Mouse (Mus musculus): ENCODE measurements around the gene Scrt2. TPM values are rescaled to one million over a fixed set of nuclear protein-coding genes. Genes with fewer than 3 reads are reported as not detected.

The Scrt2 gene
- polyA plus RNA-seq, 1 experiment from 2014 or later: not detected

GRCm38 (mm10) chr2:152077337-152077736 lies 4.0 kb upstream of the Scrt2 start:
- H3K27me3 ChIP-seq (ENCODE audit: control insufficient read depth, insufficient read depth, low read length): peaks cover 65% of the 10 kb centered on the region
- no peak for ATAC-seq (replicated peaks; ENCODE audit: extremely low read depth, insufficient read depth, low FRiP score)

GRCm38 (mm10) chr2:152081641-152082448 lies 516 bp downstream of the Scrt2 start:
- WGBS: 1% methylated on average over 63 of the region's 81 CpGs
- peak; percentile 80 for ATAC-seq (replicated peaks; ENCODE audit: extremely low read depth, insufficient read depth, low FRiP score)
- no peak overlapping the region for H3K9ac ChIP-seq (ENCODE audit: low read length)

More at GRCm38 (mm10) chr2:152077337-152077736, 4.0 kb upstream of the Scrt2 start:
- H3K36me3 ChIP-seq (ENCODE audit: control insufficient read depth, insufficient read depth): no peaks in the 10 kb centered on the region
- no peak overlapping the region for H3K9ac ChIP-seq (ENCODE audit: low read length)
- no peak overlapping the region for H3K4me3 ChIP-seq (ENCODE audit: low read length)
- WGBS: 67% methylated on average over 3 of the region's 3 CpGs
- H3K4me2 ChIP-seq (ENCODE audit: low read depth, low read length): no peak overlapping the region
- H3K27ac ChIP-seq (ENCODE audit: low read length): no peak overlapping the region
- H3K9me3 ChIP-seq (replicated peaks; ENCODE audit: control insufficient read depth, low read length): no peaks in the 10 kb centered on the region
- peaks cover 8% of the 10 kb centered on the region for H3K4me1 ChIP-seq (ENCODE audit: control insufficient read depth, insufficient read depth, low read length)

GRCm38 (mm10) chr2:152082456-152083285 lies 1.3 kb downstream of the Scrt2 start:
- H3K4me2 ChIP-seq (ENCODE audit: low read depth, low read length): no peak overlapping the region
- H3K9ac ChIP-seq (ENCODE audit: low read length): no peak overlapping the region
- ATAC-seq (replicated peaks; ENCODE audit: extremely low read depth, insufficient read depth, low FRiP score): no peak
- WGBS: 10% methylated on average over 7 of the region's 7 CpGs
- H3K4me3 ChIP-seq (ENCODE audit: low read length): no peak overlapping the region; the same call in 1 of the 2 replicates
- H3K4me1 ChIP-seq (ENCODE audit: control insufficient read depth, insufficient read depth, low read length): peaks cover 17% of the 10 kb centered on the region
- H3K36me3 ChIP-seq (ENCODE audit: control insufficient read depth, insufficient read depth): no peaks in the 10 kb centered on the region
- no peaks in the 10 kb centered on the region for H3K9me3 ChIP-seq (replicated peaks; ENCODE audit: control insufficient read depth, low read length)
- peaks cover 69% of the 10 kb centered on the region for H3K27me3 ChIP-seq (ENCODE audit: control insufficient read depth, insufficient read depth, low read length)
- no peak overlapping the region for H3K27ac ChIP-seq (ENCODE audit: low read length)

More at GRCm38 (mm10) chr2:152081641-152082448, 516 bp downstream of the Scrt2 start:
- Histone ChIP-seq H3K27me3 (ENCODE audit: control insufficient read depth, insufficient read depth, low read length) (peaks cover 74% of the 10 kb centered on the region), H3K4me2 (ENCODE audit: low read depth, low read length) (peak overlapping the region; percentile 70), H3K4me1 (ENCODE audit: control insufficient read depth, insufficient read depth, low read length) (peaks cover 10% of the 10 kb centered on the region), H3K4me3 (ENCODE audit: low read length) (peak overlapping the region; percentile 45), H3K27ac (ENCODE audit: low read length) (no peak overlapping the region), H3K36me3 (ENCODE audit: control insufficient read depth, insufficient read depth) (no peaks in the 10 kb centered on the region), H3K9me3 (replicated peaks; ENCODE audit: control insufficient read depth, low read length) (no peaks in the 10 kb centered on the region)

GRCm38 (mm10) chr2:152083411-152083810 lies 2.1 kb downstream of the Scrt2 start:
- Histone ChIP-seq H3K4me2 (ENCODE audit: low read depth, low read length) (no peak overlapping the region), H3K9me3 (replicated peaks; ENCODE audit: control insufficient read depth, low read length) (no peaks in the 10 kb centered on the region), H3K36me3 (ENCODE audit: control insufficient read depth, insufficient read depth) (no peaks in the 10 kb centered on the region), H3K9ac (ENCODE audit: low read length) (no peak overlapping the region), H3K4me3 (ENCODE audit: low read length) (no peak overlapping the region), H3K4me1 (ENCODE audit: control insufficient read depth, insufficient read depth, low read length) (peaks cover 17% of the 10 kb centered on the region), H3K27ac (ENCODE audit: low read length) (no peak overlapping the region), H3K27me3 (ENCODE audit: control insufficient read depth, insufficient read depth, low read length) (peaks cover 62% of the 10 kb centered on the region)
- WGBS: 59% methylated on average over 4 of the region's 4 CpGs
- no peak for ATAC-seq (replicated peaks; ENCODE audit: extremely low read depth, insufficient read depth, low FRiP score)

GRCm38 (mm10) chr2:152084298-152084697 lies 3.0 kb downstream of the Scrt2 start:
- H3K9me3 ChIP-seq (replicated peaks; ENCODE audit: control insufficient read depth, low read length): no peaks in the 10 kb centered on the region
- WGBS: 53% methylated on average over 6 of the region's 6 CpGs
- peaks cover 17% of the 10 kb centered on the region for H3K4me1 ChIP-seq (ENCODE audit: control insufficient read depth, insufficient read depth, low read length)
- no peak for ATAC-seq (replicated peaks; ENCODE audit: extremely low read depth, insufficient read depth, low FRiP score)
- no peaks in the 10 kb centered on the region for H3K36me3 ChIP-seq (ENCODE audit: control insufficient read depth, insufficient read depth)
- no peak overlapping the region for H3K4me3 ChIP-seq (ENCODE audit: low read length)
- H3K4me2 ChIP-seq (ENCODE audit: low read depth, low read length): no peak overlapping the region
- H3K27ac ChIP-seq (ENCODE audit: low read length): no peak overlapping the region
- no peak overlapping the region for H3K9ac ChIP-seq (ENCODE audit: low read length)
- H3K27me3 ChIP-seq (ENCODE audit: control insufficient read depth, insufficient read depth, low read length): peaks cover 53% of the 10 kb centered on the region

- no peak for ATAC-seq (replicated peaks; ENCODE audit: extremely low read depth, insufficient read depth, low FRiP score)
- no peak overlapping the region for H3K27ac ChIP-seq (ENCODE audit: low read length)
- H3K9ac ChIP-seq (ENCODE audit: low read length): no peak overlapping the region
- peaks cover 45% of the 10 kb centered on the region for H3K27me3 ChIP-seq (ENCODE audit: control insufficient read depth, insufficient read depth, low read length)
- 60% methylated on average over 6 of the region's 6 CpGs for WGBS
- H3K4me2 ChIP-seq (ENCODE audit: low read depth, low read length): no peak overlapping the region
- H3K9me3 ChIP-seq (replicated peaks; ENCODE audit: control insufficient read depth, low read length): no peaks in the 10 kb centered on the region
- H3K4me3 ChIP-seq (ENCODE audit: low read length): no peak overlapping the region
- peaks cover 17% of the 10 kb centered on the region for H3K4me1 ChIP-seq (ENCODE audit: control insufficient read depth, insufficient read depth, low read length)
- H3K36me3 ChIP-seq (ENCODE audit: control insufficient read depth, insufficient read depth): no peaks in the 10 kb centered on the region
Observed at GRCm38 (mm10) chr2:152085414-152085813, 4.1 kb downstream of the Scrt2 start.

GRCm38 (mm10) chr2:152086451-152086850 lies 5.1 kb downstream of the Scrt2 start:
- Histone ChIP-seq H3K27me3 (ENCODE audit: control insufficient read depth, insufficient read depth, low read length) (peaks cover 39% of the 10 kb centered on the region), H3K9ac (ENCODE audit: low read length) (no peak overlapping the region; the same call in 1 of the 2 replicates), H3K36me3 (ENCODE audit: control insufficient read depth, insufficient read depth) (no peaks in the 10 kb centered on the region), H3K4me1 (ENCODE audit: control insufficient read depth, insufficient read depth, low read length) (peaks cover 14% of the 10 kb centered on the region), H3K9me3 (replicated peaks; ENCODE audit: control insufficient read depth, low read length) (no peaks in the 10 kb centered on the region), H3K27ac (ENCODE audit: low read length) (no peak overlapping the region), H3K4me3 (ENCODE audit: low read length) (no peak overlapping the region), H3K4me2 (ENCODE audit: low read depth, low read length) (no peak overlapping the region)
- WGBS: 72% methylated on average over 6 of the region's 6 CpGs
- no peak for ATAC-seq (replicated peaks; ENCODE audit: extremely low read depth, insufficient read depth, low FRiP score)

- peak; percentile 53; the same call in 1 of the 2 replicates for ATAC-seq (replicated peaks; ENCODE audit: extremely low read depth, insufficient read depth, low FRiP score)
- Histone ChIP-seq H3K27ac (ENCODE audit: low read length) (peak overlapping the region; percentile 32; the same call in 1 of the 2 replicates), H3K36me3 (ENCODE audit: control insufficient read depth, insufficient read depth) (no peaks in the 10 kb centered on the region), H3K9ac (ENCODE audit: low read length) (no peak overlapping the region; the same call in 1 of the 2 replicates), H3K4me2 (ENCODE audit: low read depth, low read length) (no peak overlapping the region), H3K27me3 (ENCODE audit: control insufficient read depth, insufficient read depth, low read length) (peaks cover 37% of the 10 kb centered on the region), H3K4me1 (ENCODE audit: control insufficient read depth, insufficient read depth, low read length) (peaks cover 11% of the 10 kb centered on the region), H3K4me3 (ENCODE audit: low read length) (no peak overlapping the region), H3K9me3 (replicated peaks; ENCODE audit: control insufficient read depth, low read length) (no peaks in the 10 kb centered on the region)
- WGBS: 53% methylated on average over 5 of the region's 5 CpGs
Observed at GRCm38 (mm10) chr2:152087111-152087510, 5.8 kb downstream of the Scrt2 start.

- H3K4me3 ChIP-seq (ENCODE audit: low read length): no peak overlapping the region
- H3K36me3 ChIP-seq (ENCODE audit: control insufficient read depth, insufficient read depth): no peaks in the 10 kb centered on the region
- H3K9me3 ChIP-seq (replicated peaks; ENCODE audit: control insufficient read depth, low read length): no peaks in the 10 kb centered on the region
- no peak overlapping the region for H3K4me2 ChIP-seq (ENCODE audit: low read depth, low read length)
- H3K27me3 ChIP-seq (ENCODE audit: control insufficient read depth, insufficient read depth, low read length): peaks cover 37% of the 10 kb centered on the region
- 12% methylated on average over 4 of the region's 4 CpGs for WGBS
- ATAC-seq (replicated peaks; ENCODE audit: extremely low read depth, insufficient read depth, low FRiP score): no peak
- H3K27ac ChIP-seq (ENCODE audit: low read length): no peak overlapping the region
- peaks cover 13% of the 10 kb centered on the region for H3K4me1 ChIP-seq (ENCODE audit: control insufficient read depth, insufficient read depth, low read length)
- no peak overlapping the region for H3K9ac ChIP-seq (ENCODE audit: low read length)
Observed at GRCm38 (mm10) chr2:152089078-152089477, 7.7 kb downstream of the Scrt2 start.
